Mouse (Mus musculus) cerebellum, postnatal 36 days (tissue): ENCODE data around the gene Kcnd3.

Experiments used
- DNase-seq, 2 experiments: peaks; one replicate each; pipeline ENCODE4 v3.0.0; 2021 to 2022; ENCODE audit warnings: mixed read lengths in 2 of 2

Gene Kcnd3

GRCm38 (mm10) chr3:105451627-105452555 lies at the start of gene Kcnd3:
Kcnd3 (plus strand) TSS chr3:105452330.
- peak; percentile 58 to 69 for DNase-seq

GRCm38 (mm10) chr3:105402676-105403075 lies 49.5 kb upstream of the Kcnd3 start:
- no peak for DNase-seq

- DNase-seq = no peak
Measured at GRCm38 (mm10) chr3:105403410-105404076, 48.6 kb upstream of the Kcnd3 start.

- no peak for DNase-seq
Measured at GRCm38 (mm10) chr3:105404077-105404446, 48.1 kb upstream of the Kcnd3 start.

- DNase-seq = no peak
Measured at GRCm38 (mm10) chr3:105405516-105405915, 46.6 kb upstream of the Kcnd3 start.

GRCm38 (mm10) chr3:105406036-105406435 lies 46.1 kb upstream of the Kcnd3 start:
- no peak for DNase-seq

GRCm38 (mm10) chr3:105408211-105408610 lies 43.9 kb upstream of the Kcnd3 start:
- no peak for DNase-seq

GRCm38 (mm10) chr3:105410810-105411209 lies 41.3 kb upstream of the Kcnd3 start:
- DNase-seq = peak in 1 of 2 experiments; percentile 9

GRCm38 (mm10) chr3:105411776-105412175 lies 40.4 kb upstream of the Kcnd3 start:
- DNase-seq = peak; percentile 63 to 73

GRCm38 (mm10) chr3:105412229-105412628 lies 39.9 kb upstream of the Kcnd3 start:
- DNase-seq = peak; percentile 55 to 62

- DNase-seq = no peak
Measured at GRCm38 (mm10) chr3:105412681-105413080, 39.4 kb upstream of the Kcnd3 start.

GRCm38 (mm10) chr3:105418441-105418840 lies 33.7 kb upstream of the Kcnd3 start:
- no peak for DNase-seq

- no peak for DNase-seq
Measured at GRCm38 (mm10) chr3:105422391-105422790, 29.7 kb upstream of the Kcnd3 start.

- DNase-seq = no peak
Measured at GRCm38 (mm10) chr3:105423427-105423826, 28.7 kb upstream of the Kcnd3 start.

GRCm38 (mm10) chr3:105428586-105428985 lies 23.5 kb upstream of the Kcnd3 start:
- DNase-seq = no peak

- no peak for DNase-seq
Measured at GRCm38 (mm10) chr3:105436383-105436782, 15.7 kb upstream of the Kcnd3 start.

GRCm38 (mm10) chr3:105436971-105437370 lies 15.2 kb upstream of the Kcnd3 start:
- DNase-seq = no peak

GRCm38 (mm10) chr3:105440873-105441495 lies 11.1 kb upstream of the Kcnd3 start:
- DNase-seq = no peak

- DNase-seq = peak; percentile 66 to 73
Measured at GRCm38 (mm10) chr3:105450641-105451470, 1.3 kb upstream of the Kcnd3 start.

GRCm38 (mm10) chr3:105452556-105453213 lies 555 bp downstream of the Kcnd3 start:
- peak; percentile 49 to 59 for DNase-seq

GRCm38 (mm10) chr3:105453214-105453950 lies 1.3 kb downstream of the Kcnd3 start:
- DNase-seq = peak in 1 of 2 experiments; percentile 19
